Mouse (Mus musculus): ENCODE results near the gene Kcnk4.

DNA sequence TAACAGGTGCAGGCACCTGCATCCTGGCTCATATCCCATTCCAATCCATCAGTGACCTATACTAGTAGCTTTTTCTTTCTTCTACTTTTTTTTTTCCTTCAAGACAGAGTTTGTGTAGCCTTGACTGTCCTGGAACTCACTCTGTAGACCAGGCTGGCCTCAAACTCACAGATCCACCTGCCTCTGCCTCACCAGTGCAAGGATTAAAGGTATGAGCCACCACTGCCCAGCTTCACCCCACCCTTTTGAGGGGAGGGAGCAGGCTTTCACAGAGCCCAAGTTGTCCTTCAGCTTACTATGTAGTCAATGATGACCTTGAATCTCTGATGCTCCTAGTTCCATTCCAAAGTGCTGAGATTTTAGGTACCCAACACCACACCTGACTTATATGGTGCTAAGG is 14.9 kb downstream of the Kcnk4 start:
- no peak for TF ChIP-seq CTCF (IDR thresholded peaks at IDR 0.05)
- TF ChIP-seq EP300 (IDR thresholded peaks at IDR 0.05), result no peak
